Mouse (Mus musculus) thymus, postnatal 4 days (tissue): ENCODE measurements around the gene Dhrs11.

Source experiments
- DNase-seq: peaks from one replicate; pipeline ENCODE4 v3.0.0; 2021

The Dhrs11 gene

GRCm38 (mm10) chr11:84822487-84822886 lies 6.3 kb downstream of the Dhrs11 start:
- DNase-seq, result no peak

GRCm38 (mm10) chr11:84821131-84821770 lies 7.5 kb downstream of the Dhrs11 start:
- no peak for DNase-seq

GRCm38 (mm10) chr11:84818961-84819692 lies 9.7 kb downstream of the Dhrs11 start, which contains the start of gene Mrm1:
Mrm1 (minus strand) TSS chr11:84819515.
- peak; percentile 98 for DNase-seq

GRCm38 (mm10) chr11:84818085-84818960 lies 10.5 kb downstream of the Dhrs11 start:
- peak; percentile 83 for DNase-seq

GRCm38 (mm10) chr11:84817362-84817761 lies 11.4 kb downstream of the Dhrs11 start:
- peak; percentile 51 for DNase-seq

GRCm38 (mm10) chr11:84813724-84814510 lies 14.9 kb downstream of the Dhrs11 start:
- peak; percentile 86 for DNase-seq

- no peak for DNase-seq
Measured at GRCm38 (mm10) chr11:84804373-84804772, 24.4 kb downstream of the Dhrs11 start.

GRCm38 (mm10) chr11:84797627-84798353 lies 31.0 kb downstream of the Dhrs11 start:
- DNase-seq, result peak; percentile 85

GRCm38 (mm10) chr11:84797026-84797425 lies 31.8 kb downstream of the Dhrs11 start:
- no peak for DNase-seq

GRCm38 (mm10) chr11:84794496-84795113 lies 34.2 kb downstream of the Dhrs11 start:
- DNase-seq, result peak; percentile 65

GRCm38 (mm10) chr11:84793545-84793944 lies 35.2 kb downstream of the Dhrs11 start:
- no peak for DNase-seq

- DNase-seq, result no peak
Measured at GRCm38 (mm10) chr11:84790383-84790782, 38.4 kb downstream of the Dhrs11 start.

- DNase-seq, result no peak
Measured at GRCm38 (mm10) chr11:84780143-84780870, 48.5 kb downstream of the Dhrs11 start.

GRCm38 (mm10) chr11:84775560-84775959 lies 53.2 kb downstream of the Dhrs11 start:
- no peak for DNase-seq

- DNase-seq, result no peak
Measured at GRCm38 (mm10) chr11:84774870-84775514, 53.8 kb downstream of the Dhrs11 start.
